Mouse (Mus musculus) ES-Bruce4 (cell line): Measurements from ENCODE around the gene Dguok.

Experiments
- CTCF ChIP-seq: IDR thresholded peaks from one replicate; pipeline ENCODE4 v1.8.1; 2011; ENCODE audit warnings: low read depth, low read length
- EP300 ChIP-seq: IDR thresholded peaks from 2 replicates; pipeline ENCODE4 v1.6.1; 2011; ENCODE audit warnings: low read depth, low read length; ENCODE audit not compliant: insufficient read depth

GRCm38 (mm10) chr6:83447031-83447430 is 59.7 kb downstream of the Dguok start:
- TF ChIP-seq EP300 (no peak), CTCF (no peak)
